Mouse (Mus musculus) adipocyte (in vitro differentiated cells): ENCODE results near the gene Snrnp27.

Experiments used
- DNase-seq: peaks from one replicate; pipeline ENCODE4 v3.0.0-alpha.2; 2016; ENCODE audit warnings: low spot score

Gene Snrnp27

DNA sequence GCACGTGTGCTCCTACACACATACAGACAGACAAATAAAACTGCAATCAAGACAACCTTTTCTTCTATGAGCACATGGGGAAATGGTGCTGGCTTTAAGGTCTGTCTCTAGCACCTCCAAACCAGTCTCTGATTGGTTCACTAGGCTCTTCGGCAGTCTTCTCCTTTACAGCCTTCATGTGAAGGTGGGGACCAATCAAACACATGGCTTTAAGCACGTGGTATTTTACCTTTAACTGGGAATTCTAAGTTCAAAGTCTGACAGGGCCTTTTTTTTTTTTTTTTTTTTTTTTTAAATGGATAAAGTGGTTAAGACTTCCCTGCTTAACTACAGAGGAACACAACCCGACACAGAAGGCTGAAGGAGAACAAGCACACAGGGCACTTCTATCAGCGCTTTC, 19.2 kb downstream of the Snrnp27 start:
- no peak for DNase-seq

- no peak for DNase-seq
Observed at GRCm38 (mm10) chr6:86660161-86660877, 24.0 kb downstream of the Snrnp27 start.

- DNase-seq = no peak
Observed at GRCm38 (mm10) chr6:86658501-86658900, 25.8 kb downstream of the Snrnp27 start.

DNA sequence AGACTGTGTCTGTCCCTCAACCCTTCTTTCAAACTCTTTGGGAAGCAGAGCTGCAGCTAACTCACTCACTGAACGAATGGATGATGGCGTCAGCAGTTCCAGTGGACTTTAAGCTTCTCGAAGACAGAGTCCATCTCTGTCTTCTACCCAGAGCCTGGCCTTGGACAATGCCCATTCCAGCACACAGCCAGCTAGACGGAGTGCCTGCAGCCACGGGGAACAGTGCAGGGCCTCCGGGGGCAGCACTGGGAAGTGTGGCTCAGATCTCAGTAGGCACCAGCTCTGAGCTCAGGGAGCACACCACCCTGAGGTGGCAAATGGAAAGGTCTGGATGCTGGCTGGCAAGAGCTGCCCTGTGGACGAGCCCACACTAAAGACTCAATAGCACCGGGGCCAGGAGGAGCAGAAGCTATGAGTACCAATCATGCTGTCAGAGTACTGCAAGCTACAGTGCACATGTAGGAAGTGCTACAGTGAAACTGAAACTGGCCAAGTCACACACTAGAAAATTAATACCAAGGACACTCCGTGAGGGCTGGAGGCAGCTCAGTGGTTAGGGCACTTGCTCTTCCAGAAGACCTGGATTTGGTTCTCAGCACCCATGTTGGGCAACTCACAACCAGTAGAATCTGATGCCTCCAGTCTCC, 29.9 kb downstream of the Snrnp27 start:
- DNase-seq = no peak

DNA sequence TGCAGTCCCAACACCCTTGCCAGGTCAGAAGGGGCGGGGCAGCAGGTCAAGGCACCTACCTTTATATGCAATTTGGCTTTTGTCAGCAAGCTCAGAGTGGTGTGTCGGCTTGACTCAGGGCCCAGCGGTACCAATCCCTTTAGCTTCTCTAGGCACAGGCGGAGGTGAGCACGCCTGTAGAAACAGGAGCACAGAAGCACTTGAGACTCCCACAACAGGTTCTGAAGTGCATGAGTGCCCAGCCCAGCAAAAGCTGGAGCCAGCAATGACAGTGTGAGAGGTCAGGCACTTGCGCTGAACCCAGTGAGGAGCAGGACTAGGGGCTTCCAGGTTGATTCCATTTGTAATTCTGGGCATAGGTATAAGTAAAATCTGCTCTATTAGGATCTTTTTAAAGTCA, 31.3 kb downstream of the Snrnp27 start:
- DNase-seq = no peak

GRCm38 (mm10) chr6:86646143-86646542, 38.2 kb downstream of the Snrnp27 start:
- DNase-seq = no peak

GRCm38 (mm10) chr6:86645551-86645950, 38.8 kb downstream of the Snrnp27 start:
- no peak for DNase-seq

DNA sequence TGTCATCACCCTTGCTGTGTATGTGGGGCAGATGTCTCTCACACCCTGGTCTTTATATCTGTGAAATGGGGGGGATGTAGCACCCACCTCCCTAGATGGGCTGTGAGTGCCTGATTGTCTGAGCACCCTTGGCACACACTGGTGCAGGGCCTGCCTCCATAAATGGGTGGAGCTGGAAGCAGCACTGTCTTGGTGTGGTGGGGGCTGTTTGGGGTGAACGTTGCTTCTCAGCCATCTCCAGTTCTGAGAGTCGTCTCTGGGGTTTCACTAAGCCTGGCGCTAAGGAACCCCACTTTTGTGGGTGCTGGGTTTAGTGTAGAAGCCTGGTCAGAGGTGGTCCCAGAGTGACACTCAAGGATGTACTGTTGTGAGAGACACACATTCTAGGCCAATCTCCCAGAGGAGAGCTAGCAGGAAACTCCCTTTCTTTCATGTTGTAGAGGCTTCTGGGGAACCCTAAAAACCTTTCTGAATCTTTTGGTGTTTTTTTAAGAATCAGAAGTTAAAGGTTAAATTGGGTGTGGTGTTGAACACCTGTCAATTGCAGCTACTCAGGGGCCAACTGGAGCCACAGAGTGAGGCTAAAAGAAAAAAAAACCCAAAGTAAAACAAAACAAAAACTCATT, 39.4 kb downstream of the Snrnp27 start:
- DNase-seq = no peak

GRCm38 (mm10) chr6:86641716-86642115, 42.6 kb downstream of the Snrnp27 start:
- no peak for DNase-seq

GRCm38 (mm10) chr6:86640776-86641175, 43.5 kb downstream of the Snrnp27 start:
- DNase-seq = no peak

DNA sequence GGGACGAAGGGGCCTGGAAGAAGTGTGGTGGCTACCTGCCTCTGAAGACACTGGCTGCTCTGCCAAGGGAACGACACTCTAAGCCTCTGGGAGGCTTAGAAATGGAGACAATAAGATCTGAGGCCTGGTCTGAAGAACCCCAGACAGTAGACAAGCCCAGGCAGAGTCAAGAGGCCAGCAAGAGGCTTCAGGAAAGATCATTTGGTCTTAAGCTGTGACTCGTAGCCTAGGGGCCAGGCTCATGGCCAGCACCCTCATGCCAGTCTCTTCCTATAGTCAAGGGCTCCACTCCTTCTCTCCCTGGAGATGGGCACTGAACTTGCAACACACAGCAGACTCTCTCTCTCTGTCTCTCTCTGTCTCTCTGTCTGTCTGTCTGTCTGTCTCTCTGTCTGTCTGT, 44.2 kb downstream of the Snrnp27 start:
- DNase-seq = no peak

DNA sequence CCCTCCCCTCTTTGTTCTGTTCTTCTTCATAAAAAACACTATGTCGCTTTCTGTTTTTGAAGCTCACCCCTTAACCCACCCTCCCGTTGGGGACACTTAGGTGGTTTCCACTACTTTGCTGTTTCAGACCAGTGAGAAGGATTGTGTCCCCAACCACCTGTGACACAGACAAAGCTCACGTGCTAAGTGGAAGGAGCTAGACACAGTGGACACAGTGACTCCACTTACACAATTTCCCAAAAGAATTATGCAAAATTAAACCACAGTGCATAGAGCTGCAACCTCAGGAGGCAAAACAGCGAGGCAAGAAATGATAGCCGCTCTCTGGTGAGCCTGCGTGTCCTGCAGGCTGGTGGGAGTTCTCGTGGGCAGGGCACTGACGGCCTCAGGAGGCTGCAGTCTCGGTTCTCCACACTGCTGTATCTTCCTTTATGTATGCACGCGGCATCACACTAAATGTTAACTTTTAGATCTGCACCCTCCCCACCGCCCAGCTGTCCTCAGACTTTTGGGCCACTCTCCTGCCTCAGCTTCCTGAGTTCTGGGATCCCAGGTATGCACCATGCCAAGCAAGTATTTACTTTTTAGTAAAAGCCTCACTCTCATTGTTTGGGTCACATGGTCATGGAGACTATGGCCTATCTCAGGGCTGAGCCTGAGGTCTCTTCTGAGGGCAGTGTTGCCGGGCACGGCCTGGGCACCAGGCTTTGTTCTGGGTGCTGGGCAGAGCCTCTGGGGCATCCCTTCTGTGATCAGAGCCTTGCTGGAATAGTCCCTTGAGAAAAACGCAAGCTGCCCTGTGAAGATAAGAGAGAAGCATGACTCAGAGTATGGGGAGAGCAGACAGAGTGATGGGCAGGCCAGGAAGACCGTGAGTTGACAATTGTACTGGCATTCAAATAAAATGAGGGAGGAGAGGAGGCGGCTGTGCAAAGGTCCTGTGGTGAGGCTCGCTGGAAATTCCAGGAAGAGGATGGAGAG, 44.9 kb downstream of the Snrnp27 start:
- DNase-seq = peak; percentile 66

GRCm38 (mm10) chr6:86638434-86638833, 45.9 kb downstream of the Snrnp27 start:
- peak; percentile 60 for DNase-seq

DNA sequence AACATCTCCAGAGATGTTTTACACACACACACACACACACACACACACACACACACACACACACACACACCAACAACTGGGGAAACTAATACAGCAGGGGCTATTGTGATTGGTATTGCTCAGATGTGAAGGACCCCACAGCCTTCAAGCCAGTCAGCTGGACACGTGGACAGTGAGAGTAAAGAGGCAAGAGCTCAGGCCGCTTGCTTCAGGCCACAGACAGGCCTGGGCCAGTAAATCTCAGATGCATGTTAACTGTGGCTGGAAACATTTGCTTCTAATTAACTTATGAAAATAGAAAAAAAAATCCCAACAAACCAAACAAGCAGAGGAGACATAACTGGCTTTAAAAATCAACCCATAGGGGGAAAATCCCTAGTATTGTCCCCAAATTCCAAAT, 46.5 kb downstream of the Snrnp27 start:
- peak; percentile 45 for DNase-seq

- DNase-seq = no peak
Observed at GRCm38 (mm10) chr6:86637171-86637835, 47.0 kb downstream of the Snrnp27 start.

DNA sequence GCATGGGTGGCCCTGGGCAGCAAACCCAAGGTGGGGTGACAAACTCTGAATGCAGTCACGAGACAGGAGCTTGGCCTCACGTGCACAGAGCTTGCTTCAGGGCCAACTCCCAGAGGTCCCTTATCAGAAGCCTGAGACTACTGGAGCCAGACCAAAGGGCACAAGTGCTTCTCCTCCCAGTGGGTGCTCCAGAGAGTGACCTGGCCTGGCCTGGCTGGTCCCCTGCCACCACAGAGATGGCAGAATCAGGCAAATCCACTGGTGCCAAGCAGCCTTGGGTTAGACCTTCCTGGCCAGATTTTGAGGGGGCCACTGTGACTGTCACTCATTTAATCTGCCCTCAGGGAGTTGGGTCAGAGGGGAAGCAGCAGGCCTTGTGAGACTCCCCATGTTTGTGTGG, 47.8 kb downstream of the Snrnp27 start:
- DNase-seq = peak; percentile 55

DNA sequence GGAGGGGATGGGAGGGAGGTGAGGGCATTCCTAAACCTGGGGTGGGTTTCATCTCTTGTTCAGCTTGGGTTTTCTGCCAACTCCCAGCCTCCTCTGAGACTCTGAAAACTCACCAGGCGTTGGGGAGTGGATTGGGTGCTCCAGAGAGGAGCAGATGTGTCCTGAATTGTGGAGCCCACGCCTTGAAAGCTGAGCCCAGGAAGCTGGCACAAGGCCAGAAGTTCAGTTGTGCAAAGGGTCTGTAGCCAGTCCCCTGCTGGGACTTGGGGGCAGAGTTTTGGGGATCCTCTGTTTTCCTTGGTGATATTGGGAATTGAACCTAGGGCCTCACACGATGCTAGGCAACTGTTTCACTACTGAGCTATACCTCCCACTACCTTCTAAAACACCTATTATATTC, 54.2 kb downstream of the Snrnp27 start:
- no peak for DNase-seq

GRCm38 (mm10) chr6:86627946-86628345, 56.4 kb downstream of the Snrnp27 start, which contains the start of gene Asprv1:
Gene Asprv1, plus strand, starts transcription at chr6:86628164.
- DNase-seq = no peak
